Mouse (Mus musculus) gastrocnemius, adult 18-20 months (tissue): ENCODE results near the gene Traf3. TPM values are rescaled to one million over a fixed set of nuclear protein-coding genes. Genes with fewer than 3 reads are reported as not detected.

ENCODE experiments used
- DNase-seq: peaks from one replicate; pipeline ENCODE4 v3.0.0; 2021; ENCODE audit warnings: low spot score
- total RNA-seq, 2 experiments: library from RNA; stranded (reverse); gene quantifications; 2 replicates each; pipeline ENCODE4 v1.2.3; 2021

The Traf3 gene
- total RNA-seq, 2 experiments from 2014 or later: 10.9 to 17.4 TPM

DNA sequence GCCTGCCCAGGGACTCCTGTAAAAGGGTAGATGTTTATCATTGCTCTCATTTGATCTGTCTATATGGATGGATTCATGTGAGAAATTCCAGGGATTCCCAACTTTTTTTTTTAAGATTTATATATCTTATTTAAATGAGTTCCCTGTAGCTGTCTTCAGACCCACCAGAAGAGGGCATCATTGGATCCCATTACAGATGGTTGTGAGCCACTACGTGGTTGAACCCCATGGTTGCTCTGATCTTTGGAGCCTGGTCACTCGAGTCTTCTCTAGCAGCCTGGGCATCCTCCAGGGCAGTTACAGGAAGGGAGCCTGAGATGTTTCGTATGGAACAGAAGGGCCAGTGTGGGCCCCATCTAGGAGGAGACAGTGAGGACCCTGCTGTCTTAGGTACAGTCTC, 82.9 kb downstream of the Traf3 start:
- DNase-seq: no peak

DNA sequence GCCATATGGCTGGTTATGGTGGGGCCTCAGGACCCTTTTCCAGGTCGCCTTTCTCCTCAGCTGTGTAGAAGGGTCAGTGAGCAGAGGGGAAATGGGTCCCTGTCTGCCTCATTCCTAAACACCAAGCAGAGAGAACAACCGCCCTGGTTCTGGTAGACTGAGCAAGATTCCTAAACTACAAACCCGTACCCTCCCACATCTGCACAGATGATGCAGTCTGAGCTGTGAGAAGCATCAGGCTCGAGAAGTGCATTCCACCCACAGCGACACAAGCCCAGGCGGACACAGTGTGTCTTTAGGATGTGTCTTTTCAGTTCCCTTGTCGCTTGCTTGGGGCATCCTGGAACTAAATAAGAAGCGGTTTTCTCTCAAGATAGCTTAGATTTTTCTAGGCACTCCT, 83.9 kb downstream of the Traf3 start:
- DNase-seq: no peak

DNA sequence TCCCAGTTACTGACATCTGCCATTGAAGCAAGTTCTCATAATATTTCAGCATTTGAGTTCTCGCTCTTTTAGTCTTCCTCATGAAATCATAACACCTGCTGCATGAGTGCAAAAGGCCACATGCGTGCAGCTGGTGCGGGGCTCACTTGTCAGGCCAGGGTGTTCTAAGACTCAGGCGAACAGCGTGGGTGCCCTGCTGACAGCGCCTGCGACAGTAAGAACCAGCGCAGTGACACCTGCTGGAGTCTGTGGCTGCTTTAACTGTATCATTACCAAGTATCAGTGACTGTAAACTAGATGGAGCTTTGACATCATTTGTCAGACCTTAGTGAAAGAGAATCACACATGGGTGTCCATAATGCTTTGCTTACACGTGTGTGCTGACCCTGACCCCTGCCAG, 85.1 kb downstream of the Traf3 start:
- DNase-seq: no peak

DNA sequence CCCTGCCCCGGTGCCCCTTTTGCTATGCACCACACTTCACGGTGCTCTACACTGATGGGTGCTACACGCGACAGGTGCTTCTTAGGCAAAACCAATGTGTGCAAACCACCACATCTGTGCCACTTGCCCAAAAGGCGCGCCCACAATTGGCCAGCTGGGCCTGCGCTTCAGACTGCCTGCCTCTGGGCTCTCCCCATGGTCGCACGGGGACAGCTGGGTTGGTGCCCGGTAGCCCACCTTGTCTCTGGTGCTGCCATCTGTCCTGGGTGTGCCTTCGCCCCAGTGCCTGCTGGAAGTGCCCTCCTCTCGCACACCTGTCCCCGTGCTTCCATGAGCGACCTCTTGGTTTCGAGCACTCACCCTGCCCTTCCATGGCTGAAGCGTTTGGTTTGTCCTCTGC, 97.5 kb downstream of the Traf3 start:
- no peak for DNase-seq

DNA sequence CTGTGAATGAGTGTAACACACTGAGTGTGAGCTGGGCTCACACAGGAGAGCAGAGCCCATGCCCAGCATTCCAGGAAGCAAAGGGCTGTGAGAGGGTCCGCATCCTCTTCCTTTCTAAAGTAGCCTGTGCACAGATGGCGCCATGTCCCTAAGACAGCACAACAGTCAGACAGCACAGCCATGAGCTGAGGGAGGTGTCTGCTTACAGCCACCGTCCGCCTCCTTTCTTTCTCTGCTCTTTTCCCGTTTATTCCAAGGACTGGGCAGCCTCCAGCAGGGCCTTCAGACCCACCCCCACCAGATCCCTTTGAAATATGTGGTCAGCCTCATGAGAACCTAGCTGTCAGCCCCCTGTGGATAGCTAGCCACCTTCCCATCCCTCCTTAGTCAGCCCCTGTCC, 99.0 kb downstream of the Traf3 start:
- DNase-seq: no peak

DNA sequence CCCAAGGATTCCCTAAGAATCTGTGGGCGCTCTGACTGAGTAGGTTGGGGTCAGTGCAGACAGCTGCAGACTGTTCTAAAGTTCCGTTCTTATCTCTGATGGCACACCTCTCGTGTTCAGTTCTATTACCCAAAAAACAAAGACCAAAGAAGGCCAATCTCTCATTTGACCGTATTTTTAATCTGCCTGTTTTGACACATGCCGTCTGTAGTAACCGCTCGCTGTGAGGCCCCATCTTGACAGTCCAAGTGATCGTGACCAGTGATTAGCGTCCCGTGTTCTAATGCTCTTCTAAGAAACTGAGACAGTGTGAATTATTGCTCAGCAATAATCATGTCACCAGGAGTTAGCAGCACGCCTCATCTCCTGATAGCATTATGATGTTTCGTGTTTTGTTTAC, 100.4 kb downstream of the Traf3 start:
- no peak for DNase-seq

DNA sequence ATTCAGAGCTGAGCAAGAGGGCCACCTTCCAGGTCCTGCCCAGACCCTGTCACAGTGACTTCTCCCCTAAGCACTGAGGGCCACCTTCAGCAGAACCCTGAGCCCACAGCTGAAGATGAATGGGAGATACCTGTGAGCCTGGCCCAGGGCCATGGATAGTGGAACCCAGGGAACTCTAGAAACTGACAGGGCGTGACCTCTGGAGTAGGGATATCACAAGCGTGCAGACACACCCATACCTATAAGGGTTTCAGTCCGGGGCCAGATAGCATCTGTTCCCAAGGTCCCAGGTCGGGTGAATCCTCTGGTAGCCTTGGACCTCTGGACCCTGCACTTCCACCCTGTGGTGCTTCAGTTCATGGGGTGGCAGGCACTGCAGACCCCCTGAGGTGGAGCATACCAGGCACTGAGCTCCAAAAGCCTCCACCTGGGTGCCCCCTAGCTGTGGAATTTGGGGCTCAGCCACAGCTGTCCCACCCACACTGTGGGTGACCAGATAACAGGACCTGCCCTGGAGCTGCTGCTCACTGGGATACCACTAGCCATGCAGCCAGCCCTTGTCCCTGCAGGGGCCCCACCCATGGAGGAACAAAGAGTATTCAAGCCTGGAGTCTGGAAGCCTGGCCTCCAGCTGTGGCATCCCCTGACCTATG, 101.6 kb downstream of the Traf3 start:
- no peak for DNase-seq

DNA sequence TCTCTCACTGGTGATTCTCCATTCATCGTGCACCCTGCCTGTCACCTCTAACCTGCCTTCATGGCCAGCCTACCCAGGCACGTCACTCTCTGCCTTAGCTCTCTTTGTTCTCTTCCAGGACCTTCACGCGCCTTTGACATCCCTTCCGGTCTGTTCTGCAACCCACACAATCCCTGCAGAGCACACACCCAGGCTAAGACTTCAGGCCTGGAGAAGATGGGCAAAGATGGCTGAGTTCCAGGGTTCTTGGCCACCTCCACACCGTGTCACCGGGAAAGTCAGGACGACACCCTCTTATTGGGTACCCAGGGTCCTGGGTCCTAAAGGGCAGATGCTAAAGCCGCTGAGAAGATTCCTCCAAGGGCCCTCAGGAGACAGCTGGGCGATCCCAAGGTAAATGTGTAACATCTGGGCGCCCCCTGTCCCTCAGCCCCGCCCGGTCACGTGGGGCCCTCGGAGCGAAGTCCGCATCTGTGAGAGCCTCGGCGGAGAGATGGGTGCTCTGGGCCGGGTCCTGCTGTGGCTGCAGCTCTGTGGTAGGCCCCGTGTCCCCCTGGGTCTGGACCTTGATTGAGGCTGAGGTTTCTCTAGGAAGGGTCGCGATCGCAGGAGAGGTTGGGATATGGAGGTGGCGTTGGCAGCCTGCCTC, 104.6 kb downstream of the Traf3 start, which contains the start of gene Amn:
Gene Amn, plus strand, starts transcription at position 467 of the 649 bp plus-strand sequence.
- DNase-seq: no peak

DNA sequence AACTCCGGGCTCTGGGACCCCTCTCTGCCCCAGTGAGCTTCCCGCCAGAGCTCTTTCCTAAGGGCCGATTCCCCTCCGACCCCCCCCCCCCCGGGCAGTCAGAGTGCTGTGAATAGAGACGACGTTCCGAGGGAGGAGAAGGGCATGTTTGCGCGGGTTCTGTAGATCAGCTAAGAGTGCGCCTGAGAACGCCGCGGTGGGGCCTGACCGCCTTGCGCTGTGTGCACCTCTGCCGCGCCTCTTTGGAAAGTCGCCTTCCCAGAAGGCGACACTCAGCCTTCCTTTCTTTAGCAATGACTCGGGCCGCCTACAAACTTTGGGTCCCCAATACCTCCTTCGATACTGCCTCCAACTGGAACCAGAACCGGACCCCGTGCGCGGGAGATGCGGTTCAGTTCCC, 105.2 kb downstream of the Traf3 start:
- DNase-seq: no peak

DNA sequence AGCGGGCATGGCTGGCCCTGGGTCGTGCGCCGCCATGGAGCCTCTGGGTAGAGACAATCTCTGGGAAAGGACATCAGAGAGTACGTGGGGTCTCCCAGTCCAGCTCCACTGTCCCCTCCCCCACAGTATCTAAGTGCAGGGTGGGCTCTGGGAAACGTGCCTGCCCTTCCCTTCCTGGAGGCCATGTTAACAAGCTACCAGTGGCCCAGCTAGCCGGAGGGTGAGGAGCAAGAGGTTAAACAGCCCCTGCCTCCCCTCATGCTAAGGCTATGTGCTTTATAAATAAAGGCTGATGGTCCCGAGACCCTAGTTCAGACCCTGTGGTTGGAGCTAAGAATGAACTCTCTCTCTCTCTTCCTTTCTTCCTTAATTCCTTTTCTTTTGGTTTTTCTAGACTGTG, 105.8 kb downstream of the Traf3 start:
- no peak for DNase-seq

DNA sequence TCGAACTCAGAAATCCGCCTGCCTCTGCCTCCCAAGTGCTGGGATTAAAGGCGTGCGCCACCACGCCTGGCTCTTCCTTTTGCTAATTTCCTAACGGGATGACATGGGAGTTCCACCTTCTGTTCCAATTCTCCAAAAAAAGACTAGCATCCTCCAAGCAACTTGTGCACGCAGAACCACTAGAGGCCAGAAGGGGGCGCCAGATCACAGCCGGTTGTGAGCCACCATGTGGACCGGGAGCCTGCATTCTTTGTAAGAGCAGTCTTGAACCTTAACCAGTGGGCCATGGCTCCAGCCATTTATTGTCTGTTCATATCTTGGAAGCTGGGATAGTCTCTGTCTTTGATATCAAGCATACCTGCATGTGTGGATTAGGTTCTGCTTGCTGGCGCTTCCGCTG, 106.2 kb downstream of the Traf3 start:
- peak; percentile 72 for DNase-seq

DNA sequence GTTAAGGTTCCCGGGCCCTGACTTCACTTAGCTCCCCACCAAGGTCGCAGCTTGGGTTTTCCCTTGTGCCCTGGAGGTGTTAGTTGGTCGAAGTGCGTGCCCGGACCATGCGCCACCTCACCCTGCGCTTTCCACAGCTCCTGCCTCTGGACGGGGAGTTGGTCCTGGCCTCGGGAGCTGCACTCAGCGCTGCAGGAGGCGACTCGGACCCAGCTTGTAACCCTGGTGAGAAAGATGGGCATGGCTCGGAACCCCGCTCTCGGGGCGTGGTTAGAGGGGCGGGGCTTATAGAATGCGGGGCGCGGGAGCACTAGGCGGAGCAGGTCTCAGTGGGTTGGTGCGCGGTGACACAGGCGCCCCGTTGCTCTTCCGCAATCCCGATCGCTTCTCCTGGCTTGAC, 107.8 kb downstream of the Traf3 start:
- DNase-seq: no peak

DNA sequence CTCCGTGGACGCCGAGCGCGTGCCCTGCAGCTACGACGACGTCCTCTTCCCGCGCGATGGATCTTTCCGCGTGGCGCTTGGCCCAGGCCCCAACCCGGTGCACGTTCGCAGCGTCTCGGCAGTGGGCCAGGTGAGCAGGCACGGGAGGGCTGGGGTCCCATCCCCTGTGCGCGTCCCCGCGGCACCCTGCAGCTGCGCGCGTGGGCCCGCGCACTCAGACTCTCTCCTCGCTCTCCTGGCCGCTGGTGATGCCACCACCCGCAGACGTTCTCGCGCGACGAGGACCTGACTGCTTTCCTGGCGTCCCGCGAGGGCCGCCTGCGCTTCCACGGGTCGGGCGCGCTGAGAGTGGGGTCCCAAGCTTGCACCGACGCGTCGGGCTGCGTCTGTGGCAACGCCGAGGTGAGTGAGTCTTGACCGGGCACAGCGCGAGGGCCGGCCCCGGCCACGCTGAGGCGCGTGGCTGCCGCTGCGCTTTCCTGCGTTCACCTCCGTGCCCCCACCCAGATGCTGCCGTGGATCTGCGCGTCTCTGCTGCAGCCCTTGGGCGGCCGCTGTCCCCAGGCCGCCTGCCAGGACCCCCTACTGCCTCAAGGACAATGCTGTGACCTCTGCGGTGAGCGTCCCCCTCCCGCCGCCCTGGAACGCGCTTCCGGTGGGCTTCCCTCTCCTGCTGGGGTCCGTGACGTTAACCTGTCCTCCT, 108.4 kb downstream of the Traf3 start:
- DNase-seq: no peak

DNA sequence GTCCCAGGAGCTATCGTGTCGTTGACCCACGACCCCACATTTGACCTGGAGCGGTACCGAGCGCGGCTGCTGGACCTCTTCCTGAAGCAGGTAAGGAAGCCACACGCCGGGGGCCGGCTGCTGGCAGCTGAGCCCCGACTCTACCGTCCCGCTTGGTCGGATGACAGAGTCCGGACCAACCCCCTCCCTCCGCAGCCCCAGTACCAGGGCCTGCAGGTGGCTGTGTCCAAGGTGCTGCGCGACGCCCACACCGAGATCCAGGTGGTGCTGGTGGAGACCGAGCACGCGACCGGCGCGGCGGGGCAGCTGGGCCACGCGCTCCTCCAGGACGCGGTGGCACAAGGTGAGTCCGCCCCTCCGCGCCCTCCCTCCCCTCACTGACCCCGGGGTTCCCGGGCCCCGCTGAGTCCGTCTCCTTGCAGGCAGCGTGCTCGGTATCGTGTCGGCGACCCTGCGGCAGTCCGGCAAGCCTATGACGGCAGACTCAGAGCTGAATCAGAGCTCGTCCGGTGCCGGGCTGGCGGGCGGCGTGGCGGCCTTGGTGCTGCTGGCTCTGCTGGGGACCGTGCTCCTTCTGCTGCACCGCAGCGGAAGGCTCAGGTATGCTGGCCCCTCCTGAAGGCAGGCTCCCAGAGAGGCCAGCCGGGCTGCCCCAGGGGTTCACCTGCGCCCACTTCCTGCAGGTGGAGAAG, 109.1 kb downstream of the Traf3 start:
- no peak for DNase-seq

DNA sequence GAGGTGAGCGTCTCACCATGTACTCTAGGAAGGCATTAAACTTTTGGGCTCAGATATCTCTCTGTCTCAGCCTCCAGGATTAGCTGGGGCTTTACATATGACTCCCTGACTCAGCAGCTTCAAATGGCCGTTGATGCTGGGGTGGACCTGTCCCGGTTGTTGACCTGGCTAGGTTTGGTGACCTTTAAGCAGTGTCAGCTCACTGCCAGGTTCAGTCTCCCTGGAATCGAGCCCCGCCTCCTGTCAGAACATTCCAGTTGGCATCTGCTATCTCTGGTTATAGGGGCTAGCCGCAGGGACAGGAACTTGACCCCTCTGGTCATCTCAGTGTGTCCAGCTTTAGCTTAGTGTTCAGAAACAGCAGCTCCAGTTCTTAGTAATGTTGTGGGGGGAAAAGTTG, 110.2 kb downstream of the Traf3 start:
- peak; percentile 58 for DNase-seq

DNA sequence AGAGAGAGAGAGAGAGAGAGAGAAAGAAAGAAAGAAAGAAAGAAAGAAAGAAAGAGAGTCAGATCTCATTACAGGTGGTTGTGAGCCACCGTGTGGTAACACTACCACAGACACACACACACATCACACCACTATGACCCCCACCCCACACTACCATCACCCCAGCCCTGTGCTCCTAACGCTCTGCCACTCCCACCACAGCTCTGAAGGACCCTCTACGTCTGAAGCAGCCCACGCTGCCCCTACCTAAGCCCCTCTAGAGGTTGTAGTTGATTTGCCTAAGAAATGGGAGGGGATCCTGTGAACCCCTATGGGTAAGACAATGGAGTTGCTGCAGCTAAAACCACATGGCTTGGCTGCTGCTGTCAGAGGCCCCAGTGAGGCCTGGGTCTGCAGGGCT, 117.4 kb downstream of the Traf3 start:
- DNase-seq: no peak

DNA sequence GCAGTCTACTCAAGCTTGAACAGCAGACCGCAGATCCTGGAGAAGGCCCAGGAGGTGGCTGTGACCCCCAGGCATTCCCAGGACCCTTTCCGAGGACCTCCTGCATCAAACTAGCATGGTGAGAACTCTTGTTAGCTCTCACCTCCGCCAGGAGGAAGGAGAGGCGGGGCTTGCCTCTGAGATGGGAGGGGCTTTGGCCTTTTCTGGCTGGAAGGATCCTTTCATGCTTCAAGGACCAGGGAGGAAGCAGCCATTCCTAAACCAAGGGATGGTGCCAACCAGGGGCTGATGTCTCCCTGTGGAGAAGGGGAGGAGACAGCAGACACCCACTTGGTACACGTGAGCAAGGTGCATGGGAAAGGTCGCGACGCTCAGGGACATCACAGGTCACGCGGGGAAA, 118.4 kb downstream of the Traf3 start:
- no peak for DNase-seq

DNA sequence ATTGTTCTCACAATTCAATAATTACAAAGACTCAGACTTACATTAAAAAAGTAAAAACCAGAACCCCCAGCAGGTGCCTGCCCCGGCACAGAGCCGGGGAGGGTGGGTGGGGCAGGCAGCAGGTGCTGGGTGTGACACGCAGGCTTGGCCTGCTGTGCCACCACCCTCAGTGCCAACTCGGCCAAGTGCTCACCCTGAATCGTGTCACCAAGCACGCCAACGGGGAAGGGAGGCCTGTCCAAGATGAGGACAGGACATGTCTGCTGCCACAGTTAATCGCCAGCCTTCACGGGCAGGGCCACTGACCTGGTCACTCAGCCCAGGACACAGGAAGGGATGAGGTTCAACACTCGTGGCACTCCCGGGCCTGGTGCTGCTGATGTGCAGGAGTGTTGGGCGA, 126.9 kb downstream of the Traf3 start:
- DNase-seq: peak; percentile 69

DNA sequence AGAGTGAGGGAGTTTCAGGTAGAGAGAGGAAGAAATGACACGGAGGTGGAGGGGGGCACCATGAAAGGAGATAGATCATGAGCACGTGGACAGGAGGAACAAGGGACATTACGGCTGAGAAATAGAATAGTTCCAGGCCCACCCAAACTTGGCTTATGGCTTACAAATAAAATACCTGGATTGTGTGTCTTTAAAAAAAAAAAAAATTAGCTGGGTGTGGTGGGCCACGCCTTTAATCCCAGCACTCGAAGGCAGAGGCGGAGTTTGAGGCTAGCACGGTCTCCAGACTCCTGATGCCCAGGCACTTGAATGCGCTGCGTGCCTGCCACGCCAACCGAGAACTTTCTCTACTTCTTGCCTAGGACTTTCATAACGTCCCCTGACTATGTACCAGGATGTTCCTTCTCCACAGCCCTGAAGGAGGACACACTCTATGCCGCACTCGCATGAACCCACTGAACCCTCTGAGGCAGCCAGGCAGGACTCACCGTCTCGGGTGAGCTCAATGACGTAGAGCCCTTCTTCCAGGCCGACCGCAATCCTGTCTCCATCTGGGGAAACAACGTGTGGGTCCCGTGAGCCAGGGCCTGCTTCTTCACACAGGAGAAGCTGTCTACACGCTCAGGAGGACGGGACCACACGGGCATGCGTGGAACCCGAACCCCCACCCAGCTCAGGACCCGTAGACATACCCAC, 135.3 kb downstream of the Traf3 start:
- DNase-seq: no peak

DNA sequence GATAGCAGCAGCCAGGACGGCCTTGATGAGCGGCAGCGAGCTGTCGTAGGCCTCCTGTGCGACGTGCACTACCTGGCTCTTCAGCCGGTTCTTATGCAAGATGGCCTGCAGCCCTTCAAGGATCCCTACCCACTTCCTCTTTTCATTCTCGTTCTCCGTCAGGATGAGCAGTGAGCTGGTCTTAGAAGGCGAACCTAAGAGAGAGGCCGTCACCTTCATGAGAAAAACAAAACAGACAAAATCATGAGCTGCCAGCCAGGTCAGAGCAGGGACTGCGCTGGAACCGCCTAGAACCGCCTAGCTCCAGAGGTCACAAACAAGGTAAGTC, 135.8 kb downstream of the Traf3 start:
- no peak for DNase-seq

DNA sequence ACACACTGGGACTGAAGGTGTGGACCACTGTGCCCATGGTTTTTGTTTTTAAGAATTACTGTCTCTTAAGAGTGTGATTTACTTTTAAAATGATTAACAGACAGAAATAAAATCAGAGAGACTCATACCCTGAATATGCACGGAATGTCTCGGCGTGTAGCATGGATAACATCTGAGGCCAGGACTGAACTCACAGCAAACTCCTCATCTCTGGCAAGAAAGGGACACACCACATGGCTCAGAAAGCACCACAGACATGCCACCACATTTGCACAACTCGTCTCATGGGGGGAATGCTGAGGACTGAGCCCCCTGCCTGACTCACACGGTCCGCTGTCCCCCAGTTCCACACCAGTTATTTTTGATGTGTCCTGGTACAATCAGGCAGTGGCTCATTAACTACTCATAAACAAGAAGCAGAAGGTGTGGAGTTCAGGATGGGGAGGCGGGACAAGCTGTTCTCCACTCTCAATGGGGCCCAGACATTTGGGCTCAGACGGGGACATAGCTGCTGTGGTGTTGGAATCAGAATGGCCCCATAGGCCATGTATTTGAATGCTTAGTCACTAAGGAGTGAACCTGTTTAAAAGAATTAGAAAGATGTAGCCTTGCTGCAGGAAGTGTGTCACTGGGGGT, 137.7 kb downstream of the Traf3 start:
- DNase-seq: no peak
